Mouse (Mus musculus): ENCODE results near the gene Bmyc. TPM values are rescaled to one million over a fixed set of nuclear protein-coding genes. Genes with fewer than 3 reads are reported as not detected.
"Not testable (repeated sequence)": the region's sequence is repeated elsewhere in the genome, so short reads cannot be mapped to it uniquely, and the experiment has no call there.

Gene Bmyc
- polyA plus RNA-seq, 1 experiment from 2014 or later, result 98.4 TPM

DNA sequence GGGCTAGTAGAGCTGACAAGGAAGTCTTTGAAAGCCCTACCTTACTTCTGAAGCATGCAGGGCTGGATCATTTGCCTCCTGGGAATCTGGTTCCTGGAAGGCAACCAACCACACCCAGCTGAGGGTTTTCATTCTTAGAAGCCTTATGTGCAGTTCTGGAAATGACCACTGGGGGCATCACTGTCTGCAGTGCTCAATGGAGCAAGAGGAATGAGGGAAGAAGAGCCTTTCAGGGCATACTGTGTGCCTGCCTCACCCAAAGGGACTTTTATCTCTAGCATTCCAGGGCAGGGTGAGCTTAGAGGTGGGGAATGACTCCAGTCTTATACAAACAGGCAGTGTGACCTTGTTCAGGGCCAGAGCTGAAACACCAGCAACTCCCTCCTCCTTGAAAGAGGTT, 11.9 kb upstream of the Bmyc start:
- no peaks in the 10 kb centered on the region for H3K4me1 ChIP-seq (replicated peaks)
- ATAC-seq, result no peak
- H3K27me3 ChIP-seq, result no peaks in the 10 kb centered on the region
- no peaks in the 10 kb centered on the region for H3K36me3 ChIP-seq
- H3K4me2 ChIP-seq (replicated peaks), result no peak overlapping the region
- H3K9ac ChIP-seq (replicated peaks), result no peak overlapping the region
- H3K27ac ChIP-seq, result no peak overlapping the region
- no peaks in the 10 kb centered on the region for H3K9me3 ChIP-seq
- H3K4me3 ChIP-seq (replicated peaks), result no peak overlapping the region

DNA sequence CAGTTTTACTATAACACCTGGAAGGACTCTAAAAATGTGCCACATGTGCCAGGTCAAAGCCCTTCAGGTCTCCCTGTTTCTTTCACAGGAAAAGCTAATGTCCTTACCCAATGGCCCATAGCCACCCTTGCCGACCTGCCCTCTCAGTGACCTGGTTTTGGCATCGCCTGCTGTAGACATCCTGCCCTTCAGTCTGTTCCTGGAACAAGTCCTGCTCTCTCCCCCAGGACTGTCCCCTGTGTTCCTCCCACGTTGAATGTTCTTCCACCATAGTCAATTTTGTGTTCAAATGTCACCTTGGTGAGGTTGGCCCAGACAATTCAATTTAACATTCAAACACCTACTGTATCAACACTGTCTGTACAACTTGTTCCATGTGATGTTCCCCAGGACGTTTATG, 9.6 kb upstream of the Bmyc start:
- Histone ChIP-seq H3K27me3 (no peaks in the 10 kb centered on the region), H3K4me1 (replicated peaks) (no peaks in the 10 kb centered on the region), H3K36me3 (no peaks in the 10 kb centered on the region), H3K4me2 (replicated peaks) (no peak overlapping the region), H3K9ac (replicated peaks) (no peak overlapping the region), H3K27ac (no peak overlapping the region), H3K4me3 (replicated peaks) (no peak overlapping the region), H3K9me3 (no peaks in the 10 kb centered on the region)
- no peak for ATAC-seq
- WGBS, result 70% methylated on average over 4 of the region's 4 CpGs

DNA sequence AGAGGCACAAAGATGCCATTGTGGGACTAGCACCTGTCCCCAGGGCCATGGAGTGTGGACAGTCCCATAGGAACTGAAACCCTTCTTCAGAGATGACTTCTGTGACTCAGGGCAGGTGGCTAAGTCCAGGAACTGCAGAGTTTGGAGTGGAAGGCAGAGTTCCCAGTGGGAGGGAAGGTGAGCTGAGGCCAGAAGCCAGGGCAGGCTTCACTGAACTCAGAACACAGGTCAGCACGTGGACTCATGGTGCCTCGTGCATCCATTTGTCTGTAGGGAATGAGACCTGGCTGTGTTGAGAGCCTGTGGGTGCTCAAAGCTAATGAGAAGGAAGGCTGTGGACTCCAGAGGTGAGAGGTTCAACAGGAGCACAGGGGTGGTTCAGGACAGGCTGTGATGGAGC, 7.8 kb upstream of the Bmyc start:
- no peak overlapping the region for H3K4me3 ChIP-seq (replicated peaks)
- no peak overlapping the region for H3K4me2 ChIP-seq (replicated peaks)
- H3K27me3 ChIP-seq, result 0 out of 2 replicates have a peak, but pooled peaks cover 2% of the 10 kb centered on the region
- 92% methylated on average over 2 of the region's 2 CpGs for WGBS
- no peak overlapping the region for H3K9ac ChIP-seq (replicated peaks)
- H3K27ac ChIP-seq, result no peak overlapping the region
- H3K9me3 ChIP-seq, result no peaks in the 10 kb centered on the region
- no peak for ATAC-seq
- H3K36me3 ChIP-seq, result no peaks in the 10 kb centered on the region
- no peaks in the 10 kb centered on the region for H3K4me1 ChIP-seq (replicated peaks)

DNA sequence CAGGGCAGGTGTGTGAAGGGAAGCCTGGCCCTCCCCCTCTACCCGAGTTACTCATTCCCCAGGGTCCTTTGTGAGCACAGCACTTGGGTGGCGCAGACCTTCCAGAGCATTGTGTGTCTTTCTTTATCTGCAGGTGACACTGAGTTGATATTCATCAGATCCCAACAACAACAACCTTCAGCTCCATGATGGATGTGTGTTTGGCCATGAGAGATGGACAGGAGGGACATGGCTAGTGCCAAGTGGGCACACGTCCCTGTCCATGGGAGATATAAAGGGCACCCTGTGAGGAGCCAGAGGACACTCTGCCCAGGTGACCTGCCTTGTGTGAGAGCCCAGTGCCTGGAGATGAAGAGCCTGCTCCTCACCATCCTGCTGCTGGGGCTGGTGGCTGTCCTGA, 6.8 kb upstream of the Bmyc start, which contains the start of gene Obp2a:
Gene Obp2a (plus strand): TSS at position 301 of the 400 bp plus-strand sequence.
- H3K27ac ChIP-seq; H3K27me3 ChIP-seq; H3K4me3 ChIP-seq (replicated peaks); H3K9me3 ChIP-seq; ATAC-seq; H3K9ac ChIP-seq (replicated peaks); H3K36me3 ChIP-seq; H3K4me1 ChIP-seq (replicated peaks); H3K4me2 ChIP-seq (replicated peaks): not testable (repeated sequence)
- WGBS, result 85% methylated on average over 3 of the region's 3 CpGs

- Histone ChIP-seq H3K36me3 (no peaks in the 10 kb centered on the region), H3K4me1 (replicated peaks) (0 out of 2 replicates have a peak, but pooled peaks cover 2% of the 10 kb centered on the region), H3K27ac (no peak overlapping the region), H3K27me3 (0 out of 2 replicates have a peak, but pooled peaks cover 2% of the 10 kb centered on the region), H3K4me2 (replicated peaks) (no peak overlapping the region), H3K9ac (replicated peaks) (no peak overlapping the region), H3K9me3 (no peaks in the 10 kb centered on the region), H3K4me3 (replicated peaks) (no peak overlapping the region)
- 82% methylated on average over 5 of the region's 5 CpGs for WGBS
- ATAC-seq, result no peak
These were observed 5.5 kb upstream of the Bmyc start for GRCm38 (mm10) chr2:25701001-25701400.

GRCm38 (mm10) chr2:25703706-25704105, 2.8 kb upstream of the Bmyc start:
- WGBS, result 88% methylated on average over 4 of the region's 4 CpGs
- no peak for ATAC-seq
- Histone ChIP-seq H3K4me2 (replicated peaks) (no peak overlapping the region), H3K9ac (replicated peaks) (0 out of 2 replicates have a peak overlapping the region, but pooled peaks have one; percentile 10), H3K4me1 (replicated peaks) (peaks cover 13% of the 10 kb centered on the region), H3K27ac (no peak overlapping the region), H3K4me3 (replicated peaks) (no peak overlapping the region), H3K27me3 (0 out of 2 replicates have a peak, but pooled peaks cover 2% of the 10 kb centered on the region), H3K9me3 (no peaks in the 10 kb centered on the region), H3K36me3 (no peaks in the 10 kb centered on the region)

- H3K4me3 ChIP-seq (replicated peaks), result peak overlapping the region; percentile 20
- WGBS, result 82% methylated on average over 2 of the region's 2 CpGs
- peak overlapping the region; percentile 44 for H3K4me2 ChIP-seq (replicated peaks)
- H3K9me3 ChIP-seq, result no peaks in the 10 kb centered on the region
- H3K9ac ChIP-seq (replicated peaks), result peak overlapping the region; percentile 15
- H3K4me1 ChIP-seq (replicated peaks), result peaks cover 21% of the 10 kb centered on the region
- no peak for ATAC-seq
- no peaks in the 10 kb centered on the region for H3K27me3 ChIP-seq
- no peak overlapping the region for H3K27ac ChIP-seq
- H3K36me3 ChIP-seq, result no peaks in the 10 kb centered on the region
These were observed 1.6 kb downstream of the Bmyc start for GRCm38 (mm10) chr2:25708121-25708520.

DNA sequence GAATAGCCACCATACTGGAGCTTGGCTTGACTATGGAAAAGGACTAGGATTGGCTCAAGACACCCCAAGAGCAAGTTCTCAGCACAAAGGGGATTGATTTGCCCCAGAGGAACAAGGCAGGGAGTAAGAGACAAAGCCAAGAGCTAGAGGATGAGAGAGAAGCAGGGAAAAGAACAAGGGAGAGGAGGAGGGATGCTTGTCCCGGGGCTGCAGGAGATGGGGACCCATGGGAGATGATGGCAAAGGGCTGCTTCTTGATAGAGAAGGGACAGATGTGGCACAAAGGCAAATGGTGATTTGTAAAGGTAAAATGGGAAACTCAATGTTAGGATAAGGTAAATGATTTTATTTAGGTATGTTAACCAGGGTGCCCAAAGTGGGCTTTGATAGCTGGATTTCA, 2.5 kb downstream of the Bmyc start:
- not testable (repeated sequence) for ATAC-seq; H3K36me3 ChIP-seq; H3K9me3 ChIP-seq; H3K27ac ChIP-seq; H3K4me3 ChIP-seq (replicated peaks); H3K27me3 ChIP-seq
- 97% methylated on average over 1 of the region's 1 CpGs for WGBS
- H3K4me1 ChIP-seq (replicated peaks), result peaks cover 21% of the 10 kb centered on the region
- H3K4me2 ChIP-seq (replicated peaks), result 0 out of 2 replicates have a peak overlapping the region, but pooled peaks have one; percentile 44
- 0 out of 2 replicates have a peak overlapping the region, but pooled peaks have one; percentile 15 for H3K9ac ChIP-seq (replicated peaks)

- not testable (repeated sequence) for H3K27ac ChIP-seq; H3K9me3 ChIP-seq; H3K36me3 ChIP-seq; H3K4me2 ChIP-seq (replicated peaks); H3K9ac ChIP-seq (replicated peaks); H3K27me3 ChIP-seq; ATAC-seq; H3K4me3 ChIP-seq (replicated peaks)
- peaks cover 21% of the 10 kb centered on the region for H3K4me1 ChIP-seq (replicated peaks)
- WGBS, result 87% methylated on average over 2 of the region's 2 CpGs
These were observed 3.3 kb downstream of the Bmyc start for GRCm38 (mm10) chr2:25709791-25710190.

DNA sequence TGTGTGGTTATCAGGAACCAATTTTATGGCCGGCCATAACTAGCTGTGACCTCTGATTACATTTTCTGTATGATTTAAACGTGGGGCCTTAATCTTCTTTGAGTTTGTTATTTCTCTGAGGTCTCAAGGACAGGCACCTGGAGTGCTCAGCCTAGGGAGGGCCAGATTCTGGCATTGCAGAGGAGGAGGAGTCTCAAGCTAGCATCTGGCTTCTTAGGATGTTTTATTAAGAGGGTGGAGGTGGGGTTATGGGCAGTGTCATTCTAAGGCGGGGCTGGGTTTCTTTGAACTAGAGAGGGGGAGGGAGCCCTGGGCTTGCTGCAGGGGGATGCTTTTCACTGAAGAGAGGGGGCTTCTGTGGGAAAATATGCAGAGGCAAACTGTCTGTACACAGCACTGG, 5.1 kb downstream of the Bmyc start:
- not testable (repeated sequence) for ATAC-seq

DNA sequence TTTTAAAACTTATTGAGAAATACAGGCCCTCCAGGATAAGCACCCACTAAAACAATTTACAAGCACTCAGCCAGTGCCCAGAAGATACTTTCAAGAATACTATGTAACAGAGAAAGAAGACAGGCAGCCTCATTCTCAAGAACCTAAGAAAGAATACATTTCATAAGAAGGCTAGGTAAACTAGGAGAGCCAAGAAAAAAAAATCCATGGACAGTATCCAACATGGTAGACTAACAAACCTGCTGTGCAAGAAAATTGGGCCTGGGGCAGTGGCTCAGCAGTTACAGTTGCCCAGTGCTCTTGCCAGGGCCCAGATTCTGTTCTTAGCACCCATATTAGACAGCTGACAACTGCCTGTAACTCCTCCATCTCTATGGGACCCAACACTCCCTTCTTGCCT, 10.7 kb downstream of the Bmyc start:
- H3K4me1 ChIP-seq (replicated peaks), result no peaks in the 10 kb centered on the region
- no peak for ATAC-seq
- no peak overlapping the region for H3K4me2 ChIP-seq (replicated peaks)
- no peaks in the 10 kb centered on the region for H3K9me3 ChIP-seq
- no peaks in the 10 kb centered on the region for H3K27me3 ChIP-seq
- no peak overlapping the region for H3K9ac ChIP-seq (replicated peaks)
- H3K36me3 ChIP-seq, result no peaks in the 10 kb centered on the region
- H3K4me3 ChIP-seq (replicated peaks), result no peak overlapping the region
- H3K27ac ChIP-seq, result no peak overlapping the region

More for the DNA sequence above, 5.1 kb downstream of the Bmyc start:
- 34% methylated on average over 3 of the region's 3 CpGs for WGBS
- not testable (repeated sequence) for H3K27ac ChIP-seq; H3K9me3 ChIP-seq; H3K36me3 ChIP-seq; H3K4me2 ChIP-seq (replicated peaks); H3K4me3 ChIP-seq (replicated peaks); H3K9ac ChIP-seq (replicated peaks); H3K27me3 ChIP-seq
- H3K4me1 ChIP-seq (replicated peaks), result peaks cover 17% of the 10 kb centered on the region

DNA sequence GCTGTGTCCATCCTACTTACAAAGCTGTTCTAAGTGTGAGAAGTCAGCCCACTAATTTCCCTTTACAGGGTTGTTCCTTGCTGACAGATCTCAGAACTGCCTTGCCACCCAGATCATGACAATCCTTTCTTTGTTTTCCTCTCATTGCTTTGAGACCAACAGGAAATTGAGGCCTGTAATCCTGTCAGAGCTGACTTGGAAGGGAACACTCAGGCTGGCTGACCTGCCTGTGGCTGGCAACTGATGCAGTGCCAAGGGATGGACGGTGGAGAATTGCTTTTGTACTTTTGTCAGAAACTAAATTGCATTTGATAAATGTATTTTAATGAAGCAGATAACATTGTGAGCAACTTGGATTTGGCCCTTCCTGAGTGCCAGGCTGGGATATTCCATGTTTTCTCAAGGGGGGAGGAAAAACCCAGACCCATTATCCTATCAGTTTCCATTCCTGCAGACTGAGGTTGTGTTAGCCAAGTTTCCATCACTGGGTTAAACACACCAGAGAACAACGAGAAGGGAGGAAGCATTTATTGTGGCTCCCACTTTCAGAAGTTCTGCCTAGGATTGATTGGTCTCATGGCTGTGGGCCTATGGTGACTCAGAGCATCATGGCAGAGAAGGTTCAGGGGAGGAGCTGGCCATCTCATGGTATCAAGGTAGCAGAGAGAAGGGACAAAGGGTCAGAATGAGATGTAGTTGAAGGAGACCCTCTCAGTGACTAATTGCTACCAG, 26.8 kb downstream of the Bmyc start:
- no peak overlapping the region for H3K27ac ChIP-seq
- 68% methylated on average over 2 of the region's 2 CpGs for WGBS

DNA sequence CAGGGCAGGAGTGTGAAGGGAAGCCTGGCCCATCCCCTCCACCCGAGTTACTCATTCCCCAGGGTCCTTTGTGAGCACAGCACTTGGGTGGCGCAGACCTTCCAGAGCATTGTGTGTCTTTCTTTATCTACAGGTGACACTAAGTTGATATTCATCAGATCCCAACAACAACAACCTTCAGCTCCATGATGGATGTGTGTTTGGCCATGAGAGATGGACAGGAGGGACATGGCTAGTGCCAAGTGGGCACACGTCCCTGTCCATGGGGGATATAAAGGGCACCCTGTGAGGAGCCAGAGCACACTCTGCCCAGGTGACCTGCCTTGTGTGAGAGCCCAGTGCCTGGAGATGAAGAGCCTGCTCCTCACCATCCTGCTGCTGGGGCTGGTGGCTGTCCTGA, 30.2 kb downstream of the Bmyc start, which contains the start of gene Obp2b:
Gene Obp2b (plus strand): TSS at position 301 of the 400 bp plus-strand sequence.
- H3K4me3 ChIP-seq (replicated peaks); H3K9ac ChIP-seq (replicated peaks); H3K36me3 ChIP-seq; H3K4me1 ChIP-seq (replicated peaks); H3K27me3 ChIP-seq; H3K4me2 ChIP-seq (replicated peaks); H3K9me3 ChIP-seq; ATAC-seq; H3K27ac ChIP-seq: not testable (repeated sequence)
- WGBS, result 92% methylated on average over 3 of the region's 3 CpGs

More for the DNA sequence above, 26.8 kb downstream of the Bmyc start:
- Histone ChIP-seq H3K36me3 (no peaks in the 10 kb centered on the region), H3K4me2 (replicated peaks) (no peak overlapping the region), H3K4me1 (replicated peaks) (no peaks in the 10 kb centered on the region), H3K27me3 (no peaks in the 10 kb centered on the region), H3K9me3 (no peaks in the 10 kb centered on the region), H3K4me3 (replicated peaks) (no peak overlapping the region), H3K9ac (replicated peaks) (no peak overlapping the region)
- ATAC-seq, result no peak

Data from midbrain, embryonic 13.5 days (tissue).